Mouse (Mus musculus): ENCODE measurements around the gene Dzank1.

Gene Dzank1

DNA sequence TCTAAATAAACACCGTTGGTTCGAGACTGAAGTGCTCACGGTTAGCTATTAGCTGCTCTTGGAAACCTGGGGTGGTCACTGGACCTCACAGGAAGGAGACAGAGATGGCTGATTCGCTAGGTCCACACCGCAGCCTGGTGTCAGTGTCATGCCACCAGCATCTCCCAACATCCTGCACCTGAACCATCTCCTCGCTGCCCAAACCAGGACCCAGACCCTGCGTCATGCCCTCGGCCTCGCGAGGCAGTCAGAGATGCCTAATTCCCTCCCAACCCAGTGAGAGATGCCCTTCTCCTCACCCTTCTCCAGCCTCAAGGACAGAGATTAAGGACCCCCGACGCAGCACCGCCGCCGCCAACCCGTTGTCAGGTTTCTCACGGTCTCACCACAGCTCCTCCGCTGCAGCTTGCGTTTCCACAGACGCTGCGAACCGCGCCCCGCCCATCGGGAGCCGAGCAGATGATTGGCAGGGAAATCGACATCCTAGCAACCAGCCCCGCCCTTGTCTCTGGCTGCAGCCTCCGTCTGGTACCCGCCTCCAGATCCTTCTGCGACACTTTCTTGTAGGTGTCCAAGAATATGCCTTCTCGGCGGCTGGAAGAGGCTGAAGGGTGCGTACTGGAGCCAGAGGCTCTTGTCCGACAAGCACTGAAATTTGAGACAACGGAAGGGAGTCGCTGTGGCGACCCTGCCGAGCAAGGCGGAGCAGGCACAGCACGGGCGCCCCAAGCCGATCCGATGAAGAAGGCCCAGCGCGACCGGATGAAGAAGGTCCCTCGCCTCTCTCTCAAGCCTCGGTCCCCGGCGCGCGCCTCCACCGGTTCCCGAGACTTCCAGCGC lies at the start of gene Dzank1, which contains the start of gene Polr3f:
Gene Dzank1, minus strand, starts transcription at position 434 of the 840 bp plus-strand sequence.
Gene Polr3f, plus strand, starts transcription at position 738 of the 840 bp plus-strand sequence.
- peak; percentile 97 for DNase-seq (ENCODE audit: low spot score)

DNA sequence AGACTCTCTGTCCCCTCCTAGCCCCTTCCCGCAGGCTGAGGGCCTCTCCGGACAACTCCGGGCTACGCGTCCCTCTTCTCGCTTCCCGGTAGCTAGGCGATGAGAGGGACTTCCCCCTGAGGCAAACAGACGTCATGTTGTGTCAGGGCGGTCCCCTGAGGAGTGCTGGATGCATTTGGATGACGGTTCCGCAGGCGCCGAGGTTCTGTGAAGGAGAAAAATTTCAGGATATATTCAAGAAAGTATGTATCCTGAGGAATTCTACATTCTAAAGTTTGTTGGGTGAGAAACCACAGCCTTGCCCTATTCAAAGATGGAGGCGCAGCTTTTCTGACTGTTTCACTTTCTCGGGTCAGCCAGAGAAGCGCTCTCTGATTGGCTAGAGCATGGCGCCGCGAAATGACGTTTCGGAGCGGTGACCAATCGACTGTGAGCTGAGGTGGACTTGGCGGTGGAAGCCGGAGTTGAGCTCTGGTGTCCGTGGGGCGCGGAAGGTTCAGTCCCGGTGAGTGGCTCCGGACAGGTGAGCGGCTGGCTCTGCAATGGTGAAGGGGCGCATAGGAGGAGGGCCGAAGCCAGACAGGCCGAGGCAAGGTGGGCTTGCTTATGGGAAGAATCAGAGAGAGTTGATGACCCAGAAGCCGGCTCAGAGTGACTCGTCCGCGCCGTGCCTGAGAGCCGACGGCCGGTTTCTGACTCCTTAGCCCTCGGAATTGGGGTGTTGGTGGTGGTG lies 28.8 kb upstream of the Dzank1 start, which contains the start of gene Sec23b:
Gene Sec23b, plus strand, starts transcription at position 410 of the 733 bp plus-strand sequence.
- peak; percentile 98 for DNase-seq (ENCODE audit: low spot score)

DNA sequence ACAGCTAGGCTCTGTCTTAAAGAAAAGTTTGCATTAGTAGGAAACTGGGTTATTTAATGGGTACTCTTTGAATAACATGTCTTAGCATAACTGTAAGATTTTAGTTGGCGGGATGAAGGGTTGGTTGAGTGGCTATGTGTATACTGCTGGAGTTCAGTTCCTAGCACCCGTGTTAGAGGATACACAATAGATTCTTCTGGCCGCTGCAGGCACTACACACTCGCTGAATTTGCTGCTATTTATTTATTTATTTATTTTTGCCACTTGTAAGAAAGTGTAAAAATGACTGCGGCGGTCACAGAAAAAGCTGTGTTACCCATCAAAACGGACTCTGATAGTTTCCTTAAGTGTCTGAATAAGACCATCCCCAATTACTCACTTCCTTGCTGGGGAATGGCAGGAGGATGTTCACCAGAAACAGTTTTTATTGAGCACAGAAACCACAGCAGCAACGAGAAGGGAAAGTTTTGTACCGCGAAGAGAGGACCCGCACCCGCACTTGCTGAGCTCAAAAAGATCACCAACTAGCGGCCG lies 28.1 kb upstream of the Dzank1 start:
- peak; percentile 44 for DNase-seq (ENCODE audit: low spot score)

DNA sequence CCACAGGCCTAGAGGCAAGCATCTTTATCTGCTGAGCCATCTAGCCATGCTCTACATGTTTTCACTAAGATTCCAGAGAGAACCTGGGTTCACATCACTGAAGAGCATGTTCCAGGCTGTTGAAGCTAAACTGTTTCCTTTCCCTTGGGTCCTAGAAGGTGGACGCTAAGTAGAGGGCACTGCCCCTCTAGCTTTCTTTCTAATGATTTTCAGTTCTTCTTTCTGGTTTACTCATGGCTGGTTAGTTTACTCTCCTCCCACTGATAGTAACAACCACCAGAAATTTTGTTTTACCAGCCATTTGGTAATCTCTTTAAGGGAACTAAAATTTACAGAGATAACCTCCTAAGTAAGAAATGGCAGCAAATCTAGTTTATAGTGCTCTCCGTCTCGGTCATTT lies 26.7 kb upstream of the Dzank1 start:
- no peak for DNase-seq (ENCODE audit: low spot score)

DNA sequence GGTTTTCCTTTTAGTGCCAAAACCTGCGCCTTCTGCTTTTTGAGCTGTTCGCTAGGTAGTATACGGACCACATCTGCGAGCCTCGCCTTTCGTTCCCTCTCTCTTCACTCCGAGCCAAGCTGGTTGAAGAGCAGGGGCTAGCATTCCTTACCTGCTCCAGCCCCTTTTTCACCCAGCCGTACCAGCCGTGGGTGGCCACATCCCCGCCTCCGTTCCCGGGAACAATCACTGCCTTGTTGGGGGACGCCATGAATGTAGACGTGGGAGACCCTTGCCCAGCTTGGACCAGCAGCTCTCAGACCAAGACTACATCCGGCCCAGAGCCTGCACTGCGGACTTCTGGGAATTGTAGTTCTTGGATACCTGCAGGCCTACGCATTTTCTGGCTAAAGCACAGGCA lies 23.3 kb upstream of the Dzank1 start, which contains the start of gene Rbbp9:
Gene Rbbp9, minus strand, starts transcription at position 341 of the 400 bp plus-strand sequence.
- peak; percentile 85 for DNase-seq (ENCODE audit: low spot score)

DNA sequence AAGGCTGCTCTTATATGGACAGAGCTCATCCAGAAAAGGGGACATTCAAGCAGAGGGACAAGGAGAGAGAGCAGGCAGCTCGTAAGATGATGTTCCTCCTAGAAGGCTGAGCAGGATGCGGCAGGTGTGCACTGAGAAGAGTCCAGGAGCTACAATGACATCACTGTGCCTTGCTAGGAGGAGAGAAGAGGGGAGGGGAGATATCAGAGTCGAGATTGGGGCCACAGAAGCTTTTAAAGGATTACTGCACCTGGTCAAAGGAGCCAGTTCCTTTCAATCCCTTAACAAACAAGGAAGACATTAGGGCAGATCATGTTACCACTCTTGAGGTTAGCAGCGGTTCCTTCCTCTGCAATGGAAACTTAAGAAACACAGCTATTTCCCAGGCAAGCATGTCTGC lies 20.3 kb upstream of the Dzank1 start:
- no peak for DNase-seq (ENCODE audit: low spot score)

DNA sequence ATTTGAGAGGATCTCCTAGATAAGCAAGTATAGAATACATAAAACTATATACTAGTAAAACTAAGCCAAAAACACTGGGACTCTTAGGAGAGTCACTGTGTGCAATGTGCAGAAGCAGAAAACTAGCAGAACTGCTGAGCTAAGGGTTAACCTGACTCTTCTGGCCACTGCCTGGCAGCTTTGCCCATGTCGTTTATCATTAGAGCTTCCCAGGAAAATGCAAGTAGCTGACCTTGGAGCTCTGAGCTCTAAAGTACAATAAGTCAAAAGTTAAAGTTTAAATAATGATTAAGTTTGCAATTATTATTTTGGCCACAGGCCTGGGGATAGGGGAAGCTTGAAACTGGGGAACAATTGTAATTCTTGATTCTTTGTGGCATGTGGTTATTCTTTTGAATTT lies 18.3 kb upstream of the Dzank1 start:
- no peak for DNase-seq (ENCODE audit: low spot score)

DNA sequence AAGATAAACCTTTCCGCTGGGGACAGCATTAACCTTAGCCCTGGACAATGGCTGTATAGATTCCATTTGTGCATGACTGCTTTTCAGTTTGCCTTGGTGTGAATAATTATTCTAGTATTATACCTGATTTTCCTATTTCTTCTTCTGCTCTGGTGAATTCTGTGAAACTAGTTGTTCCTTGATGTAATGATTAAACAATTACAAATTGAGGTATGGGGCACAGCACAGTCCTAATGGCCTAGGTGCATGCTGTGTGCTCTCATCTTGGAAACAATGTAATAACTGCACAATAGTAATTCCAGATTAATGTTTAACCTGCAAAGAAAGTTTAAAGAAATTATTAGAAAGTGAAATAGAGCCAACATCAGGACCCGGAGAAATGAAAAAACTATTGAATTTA lies 17.8 kb upstream of the Dzank1 start:
- no peak for DNase-seq (ENCODE audit: low spot score)

DNA sequence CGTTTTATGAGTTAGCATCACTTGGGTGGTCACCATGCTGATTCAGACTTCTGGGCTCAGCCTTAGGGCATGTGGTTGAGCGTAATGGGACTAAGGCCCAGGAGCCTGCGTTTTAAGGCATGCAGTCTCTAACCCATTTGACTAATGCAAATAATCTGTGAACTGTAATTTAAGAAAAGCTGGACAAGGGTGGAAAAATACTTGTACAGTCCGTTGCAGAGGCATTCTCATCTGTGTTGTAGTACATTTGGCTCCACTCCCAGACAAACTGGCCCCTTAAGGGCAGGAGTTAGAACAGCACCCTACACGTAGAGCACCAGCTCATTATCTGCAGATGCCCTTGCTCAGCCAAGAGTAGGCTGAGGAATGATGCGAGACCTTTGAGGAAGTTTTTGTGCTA lies 17.4 kb upstream of the Dzank1 start:
- DNase-seq (ENCODE audit: low spot score), result no peak

DNA sequence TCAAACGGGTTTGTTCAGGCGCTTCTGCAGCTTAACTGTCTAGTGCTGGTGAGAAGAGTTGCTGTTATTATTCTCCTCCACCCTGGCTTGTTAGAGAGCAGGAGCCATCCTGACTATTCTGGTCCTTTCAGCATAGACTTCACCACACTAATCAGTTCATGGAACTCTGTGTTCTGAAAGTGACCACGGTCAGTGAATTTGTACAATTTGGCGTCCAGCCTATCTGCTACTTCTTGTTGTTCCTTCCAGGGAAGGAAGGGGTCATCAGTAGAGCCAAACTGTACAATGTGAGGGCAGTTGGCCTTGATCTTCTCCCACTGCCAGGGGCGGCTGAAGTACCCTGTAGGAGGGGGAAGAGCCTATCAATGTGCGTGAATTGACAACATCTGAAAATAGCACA lies 16.5 kb upstream of the Dzank1 start:
- DNase-seq (ENCODE audit: low spot score), result no peak

DNA sequence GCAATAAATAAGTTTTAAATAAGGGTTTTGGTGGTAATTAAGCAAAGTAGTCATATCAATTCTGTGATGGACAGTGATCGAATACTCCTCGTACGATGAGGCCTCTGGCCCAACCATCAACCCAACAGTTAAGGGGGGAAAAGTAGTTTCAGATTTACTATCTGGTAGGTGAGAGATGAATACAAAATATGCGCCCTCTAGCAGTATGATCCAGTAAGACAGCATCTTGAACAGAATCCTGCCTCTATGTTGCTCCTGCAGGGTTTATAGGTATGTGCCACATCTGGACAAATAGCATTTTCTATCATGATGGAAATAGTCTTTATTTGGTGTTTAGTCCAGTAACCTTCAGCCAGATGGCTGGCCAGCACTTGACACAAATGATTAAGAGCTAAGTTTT lies 14.0 kb upstream of the Dzank1 start:
- DNase-seq (ENCODE audit: low spot score), result peak; percentile 38

DNA sequence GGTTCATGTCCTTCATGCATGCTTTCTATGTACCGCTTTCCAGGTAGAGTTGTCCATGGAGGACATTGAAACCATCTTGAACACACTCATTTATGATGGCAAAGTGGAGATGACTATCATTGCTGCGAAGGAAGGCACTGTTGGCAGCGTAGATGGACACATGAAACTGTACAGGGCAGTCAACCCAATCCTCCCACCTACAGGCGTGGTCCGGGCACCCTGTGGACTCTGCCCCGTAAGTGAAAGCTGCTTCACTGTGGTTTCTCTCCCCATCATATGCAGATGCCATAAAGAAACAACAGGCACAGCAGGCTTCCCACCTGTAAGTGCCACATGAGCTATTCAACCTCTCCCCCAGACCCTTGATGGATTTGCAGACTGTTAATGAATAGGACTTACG lies 9.9 kb upstream of the Dzank1 start:
- no peak for DNase-seq (ENCODE audit: low spot score)

DNA sequence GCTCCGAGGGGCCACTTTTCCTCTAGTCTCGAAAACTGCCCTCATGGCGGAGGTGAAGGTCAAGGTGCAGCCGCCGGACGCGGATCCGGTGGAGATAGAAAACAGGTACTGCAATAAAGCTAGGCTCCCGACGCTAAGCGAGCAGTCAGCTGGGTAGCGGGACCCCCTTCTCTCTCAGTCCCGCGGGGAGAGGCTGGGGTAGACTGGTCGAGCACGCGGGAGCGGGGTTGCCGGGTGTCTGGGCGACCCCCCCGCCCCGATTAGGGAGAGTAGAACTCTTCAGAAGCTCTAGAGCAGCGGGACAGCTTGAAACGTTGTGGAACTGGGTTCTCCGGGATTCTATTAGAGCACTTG lies 584 bp upstream of the Dzank1 start:
- DNase-seq (ENCODE audit: low spot score), result no peak

DNA sequence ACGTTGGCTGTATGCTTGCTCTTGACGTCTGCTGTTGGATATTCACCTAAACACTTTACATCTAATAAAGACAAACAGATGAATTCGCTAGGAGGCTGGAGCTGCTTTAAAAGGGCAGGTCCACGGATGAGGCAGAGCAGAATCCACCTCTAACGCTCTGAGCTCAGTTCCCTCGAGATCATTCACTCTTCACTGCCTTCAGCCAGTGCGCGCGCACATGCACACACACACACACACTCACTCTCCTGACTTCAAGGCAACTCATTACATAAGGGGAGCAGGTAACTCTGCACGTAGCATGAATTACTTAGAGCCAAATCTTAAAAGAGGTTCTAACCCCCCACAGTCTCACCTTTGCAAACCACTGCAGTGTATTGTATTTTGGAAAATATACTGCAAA lies 1.4 kb downstream of the Dzank1 start:
- peak; percentile 52 for DNase-seq (ENCODE audit: low spot score)

DNA sequence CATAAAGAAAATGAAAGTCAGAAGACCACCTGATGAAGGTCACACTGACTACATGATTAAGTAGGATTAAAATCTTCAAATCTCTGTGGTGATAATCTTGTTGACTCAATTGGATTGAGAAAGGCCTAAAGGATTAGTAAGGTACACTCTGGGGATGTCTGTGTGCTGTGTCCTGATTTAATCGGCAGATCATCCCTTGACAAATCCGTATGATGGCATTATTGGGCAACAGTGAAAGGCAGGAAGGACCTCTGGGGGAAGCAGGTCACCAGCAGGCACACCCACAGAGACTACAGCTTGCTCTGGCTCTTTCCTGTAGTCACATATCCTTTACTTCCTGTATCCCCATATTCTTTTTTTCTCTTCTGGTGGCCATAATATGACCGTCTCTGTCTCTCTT lies 7.4 kb downstream of the Dzank1 start:
- peak; percentile 25 for DNase-seq (ENCODE audit: low spot score)

DNA sequence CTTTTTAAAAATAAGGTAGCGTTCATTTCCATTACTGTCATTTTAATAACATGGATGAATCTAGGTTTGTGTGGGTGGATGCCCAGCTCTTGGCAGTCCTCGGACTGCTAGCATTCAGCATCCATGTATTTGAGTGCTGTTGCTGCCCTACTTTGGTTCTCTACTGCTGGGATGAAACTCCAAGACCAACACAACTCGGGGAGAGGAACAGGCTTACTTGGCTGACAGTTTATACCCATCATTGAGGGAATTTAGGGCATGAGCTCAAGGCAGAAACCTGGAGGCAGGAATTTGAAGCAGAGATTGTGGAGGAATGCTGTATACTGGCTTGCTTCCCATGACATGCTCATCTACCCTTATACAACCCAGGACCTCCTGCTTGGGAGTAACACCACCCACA lies 12.6 kb downstream of the Dzank1 start:
- no peak for DNase-seq (ENCODE audit: low spot score)

DNA sequence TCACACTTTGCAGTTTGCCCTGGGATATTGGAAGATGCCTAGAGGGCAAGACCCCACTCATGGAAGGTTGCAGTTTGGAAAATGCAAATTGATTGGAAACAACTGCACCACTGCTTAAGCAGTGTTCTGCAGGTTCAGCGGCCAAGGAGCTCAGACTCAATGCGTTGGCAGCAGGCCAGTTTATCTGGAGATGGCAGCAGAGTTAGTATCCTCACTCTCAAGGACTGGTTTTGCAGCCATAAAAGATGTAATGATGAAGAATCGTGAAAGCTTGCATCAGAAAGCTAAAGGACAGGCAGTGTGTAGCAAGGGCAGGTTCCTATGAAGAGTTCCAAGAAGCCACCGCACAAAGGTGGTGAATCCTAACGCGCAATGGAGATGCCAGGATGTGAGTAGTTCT lies 25.1 kb downstream of the Dzank1 start:
- DNase-seq (ENCODE audit: low spot score), result no peak

DNA sequence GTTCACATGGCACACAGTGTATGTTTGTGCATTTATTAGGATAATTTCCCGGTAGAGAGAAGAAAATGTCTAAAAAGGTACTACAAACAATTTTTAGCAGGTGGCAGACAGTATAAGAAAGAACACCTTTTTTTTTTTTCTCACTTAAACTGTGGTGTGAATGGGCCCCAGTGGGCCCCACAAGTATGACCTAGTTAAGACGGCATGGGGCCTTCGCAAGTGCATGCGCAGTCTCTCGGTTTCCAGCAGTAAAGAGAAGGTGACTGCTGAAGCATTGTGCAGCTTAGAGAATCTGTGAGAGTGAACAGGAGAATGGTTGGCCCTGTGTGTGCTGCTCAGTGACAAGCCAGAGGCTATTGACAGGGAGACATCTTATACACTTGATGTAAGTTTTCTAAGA lies 37.9 kb downstream of the Dzank1 start:
- peak; percentile 6 for DNase-seq (ENCODE audit: low spot score)

DNA sequence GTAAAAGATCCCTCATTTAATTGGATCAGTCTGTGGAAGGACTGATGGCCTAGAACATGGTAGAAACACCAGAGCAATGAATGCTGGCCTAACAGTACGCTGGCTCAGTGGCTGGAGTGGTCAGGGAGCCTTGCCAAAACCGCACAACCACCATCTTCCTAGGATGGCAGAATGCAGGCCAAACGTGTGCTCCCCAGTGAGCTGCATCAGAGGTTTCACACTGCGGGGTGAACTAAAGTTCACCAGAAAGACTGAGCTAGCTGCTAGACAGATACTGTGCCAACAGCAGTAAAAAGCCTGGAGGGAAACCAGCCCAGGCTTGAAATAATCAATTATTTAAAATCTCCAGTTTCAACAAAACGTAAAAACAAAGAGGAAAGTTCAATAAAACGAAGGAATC lies 39.7 kb downstream of the Dzank1 start:
- peak; percentile 9 for DNase-seq (ENCODE audit: low spot score)

DNA sequence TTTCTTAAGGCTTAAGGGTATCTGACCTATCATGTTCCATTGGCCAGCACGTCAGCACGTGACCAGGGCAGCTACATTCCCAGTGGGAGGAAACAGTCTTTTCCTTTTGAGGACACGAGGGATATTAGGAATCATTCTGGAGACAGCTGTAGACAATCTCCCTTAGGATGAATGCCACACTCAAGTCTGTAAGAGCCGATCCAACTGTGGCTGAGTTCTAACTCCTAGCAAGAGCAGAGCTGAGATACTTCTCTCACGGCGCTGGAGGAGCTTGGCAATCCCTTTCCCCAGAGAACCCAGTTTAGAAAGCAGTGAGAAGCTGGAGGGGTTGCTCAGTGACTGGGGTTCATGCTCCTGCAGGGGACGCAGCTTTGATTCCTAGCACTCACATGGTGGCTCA lies 41.8 kb downstream of the Dzank1 start:
- DNase-seq (ENCODE audit: low spot score), result no peak

DNA sequence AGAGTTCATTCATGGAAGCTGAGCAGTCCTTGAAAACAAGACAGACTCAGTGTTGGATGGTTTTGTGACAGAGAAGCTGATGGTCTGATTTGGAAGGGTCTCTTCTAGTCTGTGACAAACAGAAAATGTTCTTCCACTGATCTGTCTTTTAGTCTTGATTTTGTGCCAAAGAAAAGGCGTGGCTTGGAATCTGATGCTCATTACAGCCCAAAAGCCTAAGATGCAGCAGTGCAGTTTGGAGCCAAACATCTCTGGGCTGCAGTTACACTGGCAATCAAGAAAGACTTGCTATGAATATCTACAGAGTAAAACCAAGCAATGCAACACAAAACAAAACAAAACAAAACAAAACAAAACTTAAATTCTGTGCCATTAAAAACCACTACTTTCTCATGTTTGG lies 43.1 kb downstream of the Dzank1 start:
- DNase-seq (ENCODE audit: low spot score), result no peak

DNA sequence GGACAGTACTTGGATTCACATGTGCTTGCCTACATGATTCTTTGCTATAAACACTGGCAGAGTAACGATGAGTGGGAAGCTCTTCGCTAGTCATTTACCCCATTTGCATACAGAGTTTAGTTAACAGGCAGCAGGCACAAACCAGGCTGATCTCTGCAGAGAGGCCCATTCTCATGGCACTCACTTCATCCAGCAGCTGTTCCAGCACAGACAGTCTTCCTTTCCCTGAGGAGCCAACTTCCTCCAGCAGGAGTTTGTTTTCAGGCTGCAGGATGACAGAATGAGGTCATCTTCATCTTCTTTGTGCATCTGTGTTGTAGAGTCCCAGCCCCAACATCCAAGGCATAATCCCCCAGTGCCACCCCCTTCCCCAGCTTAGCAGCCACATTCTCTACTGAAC lies 47.8 kb downstream of the Dzank1 start:
- DNase-seq (ENCODE audit: low spot score), result peak; percentile 49

DNA sequence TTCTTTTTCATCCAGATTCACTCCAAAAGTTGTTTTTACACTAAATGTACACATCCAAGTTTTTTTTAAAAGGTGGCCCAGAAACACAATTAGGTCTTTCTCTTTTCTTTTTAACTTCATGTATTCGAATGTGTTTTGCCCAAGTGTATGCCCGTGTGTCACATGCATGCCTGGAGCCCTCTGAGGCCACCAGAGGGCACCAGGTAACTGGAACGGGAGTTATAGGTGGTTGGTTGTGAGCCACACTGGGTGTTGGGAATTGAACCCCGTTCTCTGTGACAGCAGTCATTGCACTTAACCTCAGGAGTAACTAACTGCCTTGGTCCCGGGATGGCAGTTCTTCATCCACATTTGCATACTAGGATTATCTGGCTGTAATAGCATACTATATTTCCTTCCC lies 60.0 kb downstream of the Dzank1 start:
- peak; percentile 13 for DNase-seq (ENCODE audit: low spot score)

Measured in retina, embryonic 14.5 days (tissue).